Comparison of ENCODE assay signal across 8 mouse cellular contexts in genomic region chr15:80256656-80257601, GRCm38 (mm10). TPM values are rescaled to one million over a fixed set of nuclear protein-coding genes. Genes with fewer than 3 reads are reported as not detected.
DNase-seq lines count a peak whose midpoint lies in the region; ATAC-seq and TF ChIP-seq lines count a peak whose summit lies in the region.

No protein-coding gene starts in this region.

- 55% methylated on average over 12 of the region's 12 CpGs for WGBS in liver, embryonic 11.5 days

- H3K36me3 ChIP-seq in liver, embryonic 11.5 days (ENCODE audit: control insufficient read depth, insufficient read depth, low read length), result peaks cover 28% of the 10 kb centered on the region

- ATAC-seq in cerebellum, adult (ENCODE audit: insufficient number of reproducible peaks, low FRiP score, low TSS enrichment), result no peak
- ATAC-seq in liver, embryonic 11.5 days (replicated peaks; ENCODE audit: low FRiP score), result no peak

- TF ChIP-seq CTCF in embryonic fibroblast, embryonic 13.5 days (IDR thresholded peaks at IDR 0.05; ENCODE audit: borderline replicate concordance, insufficient read depth, low read length), result no peak

- peak; percentile 56 for DNase-seq in cerebellum, adult 9-11 months
- peak; percentile 37 for DNase-seq in 3134 (ENCODE audit: extremely low read depth, insufficient read length, low spot score)
- DNase-seq in liver, embryonic 11.5 days (ENCODE audit: low spot score), result no peak
- no peak for DNase-seq in left cerebral cortex, adult 18-20 months (ENCODE audit: low spot score in 2 of 2)
- no peak for DNase-seq in urinary bladder, adult 2 months (ENCODE audit: low spot score)
- no peak for DNase-seq in layer of hippocampus, adult 18-20 months (ENCODE audit: low spot score in 2 of 2)

- H3K27ac ChIP-seq in embryonic fibroblast, embryonic 13.5 days (ENCODE audit: insufficient read depth, low read length), result peak overlapping the region; percentile 98
- peak overlapping the region; percentile 99 for H3K27ac ChIP-seq in liver, embryonic 11.5 days (ENCODE audit: low read depth, low read length)

- peak overlapping the region; percentile 99 for H3K4me2 ChIP-seq in liver, embryonic 11.5 days

- TF ChIP-seq POLR2A in embryonic fibroblast, embryonic 13.5 days (IDR thresholded peaks at IDR 0.05; ENCODE audit: low read depth, low read length), result peak; percentile 32

- H3K27me3 ChIP-seq in liver, embryonic 11.5 days (replicated peaks; ENCODE audit: control insufficient read depth, insufficient read depth, low read length), result no peaks in the 10 kb centered on the region

- peaks cover 7% of the 10 kb centered on the region; the same call in 1 of the 2 replicates for H3K4me1 ChIP-seq in embryonic fibroblast, embryonic 13.5 days (ENCODE audit: control insufficient read depth, insufficient read depth, low read length)
- H3K4me1 ChIP-seq in liver, embryonic 11.5 days (replicated peaks; ENCODE audit: control insufficient read depth, insufficient read depth, low read length), result peaks cover 41% of the 10 kb centered on the region

- H3K4me3 ChIP-seq in embryonic fibroblast, embryonic 13.5 days (ENCODE audit: insufficient read depth, low read length), result peak overlapping the region; percentile 90
- H3K4me3 ChIP-seq in liver, embryonic 11.5 days (ENCODE audit: low read depth, low read length), result peak overlapping the region; percentile 99

- H3K9me3 ChIP-seq in liver, embryonic 11.5 days (ENCODE audit: control insufficient read depth, low read length), result no peaks in the 10 kb centered on the region

- H3K9ac ChIP-seq in liver, embryonic 11.5 days (ENCODE audit: low read depth, low read length), result peak overlapping the region; percentile 100

RNA-seq across cellular contexts. Expression of gene Atf4, which starts 1.9 kb away (rescaled TPM):
- polyA plus RNA-seq in embryonic fibroblast, embryonic 13.5 days (2011; ENCODE audit: insufficient read length, low read depth, missing spikeins), result 364 and 499 TPM in 2 replicates
- 186 and 188 TPM in 2 replicates for polyA plus RNA-seq in liver, embryonic 11.5 days (2014; fragmentation: Nextera tagmentation; extraction: Ambion mirVana)
- total RNA-seq in left cerebral cortex, adult 18-20 months (2021), result 100 to 1,000 TPM; 126 to 133 TPM
- 211 and 346 TPM in 2 replicates for polyA plus RNA-seq in urinary bladder, adult 2 months (2012; rRNA removed)
- 100 to 1,000 TPM in 1 of 2 experiments, 10 to 100 TPM in 1; 98.4 to 101 TPM for total RNA-seq in layer of hippocampus, adult 18-20 months (2021)

RNA-seq across cellular contexts. Expression of gene Rps19bp1, which starts 7.2 kb away (rescaled TPM):
- 20.1 and 25.9 TPM in 2 replicates for polyA plus RNA-seq in embryonic fibroblast, embryonic 13.5 days (2011; ENCODE audit: insufficient read length, low read depth, missing spikeins)
- polyA plus RNA-seq in liver, embryonic 11.5 days (2014; fragmentation: Nextera tagmentation; extraction: Ambion mirVana), result 75.4 and 80.8 TPM in 2 replicates
- total RNA-seq in left cerebral cortex, adult 18-20 months (2021), result 10 to 100 TPM; 41.9 to 42.4 TPM
- 27.1 and 30.9 TPM in 2 replicates for polyA plus RNA-seq in urinary bladder, adult 2 months (2012; rRNA removed)
- total RNA-seq in layer of hippocampus, adult 18-20 months (2021), result 10 to 100 TPM; 36.1 to 40.0 TPM

RNA-seq across cellular contexts. Expression of gene AC140267.1, which starts 21.3 kb away (rescaled TPM):
- polyA plus RNA-seq in embryonic fibroblast, embryonic 13.5 days (2011; ENCODE audit: insufficient read length, low read depth, missing spikeins), result not detected in 2 replicates
- polyA plus RNA-seq in liver, embryonic 11.5 days (2014; fragmentation: Nextera tagmentation; extraction: Ambion mirVana), result not detected in 2 replicates
- total RNA-seq in left cerebral cortex, adult 18-20 months (2021), result 10 to 100 TPM; 19.0 to 19.4 TPM
- not detected in 2 replicates for polyA plus RNA-seq in urinary bladder, adult 2 months (2012; rRNA removed)
- total RNA-seq in layer of hippocampus, adult 18-20 months (2021), result 10 to 100 TPM; 15.2 to 19.6 TPM

RNA-seq across cellular contexts. Expression of gene Mief1, which starts 23.1 kb away (rescaled TPM):
- 22.7 and 22.8 TPM in 2 replicates for polyA plus RNA-seq in embryonic fibroblast, embryonic 13.5 days (2011; ENCODE audit: insufficient read length, low read depth, missing spikeins)
- 35.8 and 44.9 TPM in 2 replicates for polyA plus RNA-seq in liver, embryonic 11.5 days (2014; fragmentation: Nextera tagmentation; extraction: Ambion mirVana)
- 10 to 100 TPM; 34.1 to 35.3 TPM for total RNA-seq in left cerebral cortex, adult 18-20 months (2021)
- polyA plus RNA-seq in urinary bladder, adult 2 months (2012; rRNA removed), result 10.6 and 15.1 TPM in 2 replicates
- 10 to 100 TPM; 32.7 to 33.9 TPM for total RNA-seq in layer of hippocampus, adult 18-20 months (2021)

RNA-seq across cellular contexts. Expression of gene Cacna1i, which starts 30.1 kb away (rescaled TPM):
- 0.38 and 0.86 TPM in 2 replicates for polyA plus RNA-seq in embryonic fibroblast, embryonic 13.5 days (2011; ENCODE audit: insufficient read length, low read depth, missing spikeins)
- 0.01 and 0.14 TPM in 2 replicates for polyA plus RNA-seq in liver, embryonic 11.5 days (2014; fragmentation: Nextera tagmentation; extraction: Ambion mirVana)
- 10 to 100 TPM; 58.9 to 60.7 TPM for total RNA-seq in left cerebral cortex, adult 18-20 months (2021)
- 0.01 and 0.03 TPM in 2 replicates for polyA plus RNA-seq in urinary bladder, adult 2 months (2012; rRNA removed)
- total RNA-seq in layer of hippocampus, adult 18-20 months (2021), result 10 to 100 TPM; 44.2 to 46.2 TPM

Comparison
In these comparisons a context has a peak if more than half of its experiments do, and no peak if none do; other contexts are left out.
1. DNase-seq: peak in cerebellum, adult 9-11 months (single experiment) and 3134 (single experiment); none in liver, embryonic 11.5 days (single experiment), left cerebral cortex, adult 18-20 months (0 of 2), urinary bladder, adult 2 months (single experiment) and layer of hippocampus, adult 18-20 months (0 of 2).